Mouse (Mus musculus): ENCODE data around the gene Asic1.
A peak's percentile ranks its signal among the peaks of the same experiment; 100 is the strongest.

DNA sequence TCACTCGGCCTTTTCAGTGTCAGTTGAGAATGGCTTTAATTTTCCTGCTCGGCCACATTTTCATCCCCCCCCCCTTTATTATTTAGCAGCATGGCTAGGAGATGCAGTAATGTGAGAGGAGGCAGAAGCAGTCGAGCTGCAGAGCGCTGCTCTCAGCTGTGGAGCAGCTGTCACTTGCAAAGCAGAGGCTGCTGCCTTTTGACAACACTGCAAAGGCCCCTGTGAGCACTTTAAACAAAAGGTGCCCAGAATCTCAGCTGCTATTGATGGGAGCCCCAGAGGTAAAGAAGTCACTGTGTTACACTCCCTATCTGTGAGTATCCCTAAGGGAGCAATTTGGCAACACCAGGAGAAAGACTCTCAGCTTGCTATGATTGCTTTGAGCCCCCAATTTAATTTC lies 21.8 kb upstream of the Asic1 start:
- no peak for TF ChIP-seq SRF (IDR thresholded peaks at IDR 0.05; ENCODE audit: control insufficient read depth, insufficient read length, low read depth)
- no peak for TF ChIP-seq USF1 (IDR thresholded peaks at IDR 0.05; ENCODE audit: low read depth)
- TF ChIP-seq MYOG (IDR thresholded peaks at IDR 0.05; ENCODE audit: control insufficient read depth in 1 of 3, insufficient read depth in 1 of 3, insufficient read length in 2 of 3, low read depth in 2 of 3): peak; percentile 78 to 96 (median 92)
- no peak for TF ChIP-seq POLR2AphosphoS2 (IDR thresholded peaks at IDR 0.05; ENCODE audit: insufficient read length, low read depth)
- TF ChIP-seq POLR2A (IDR thresholded peaks at IDR 0.05; ENCODE audit: insufficient read length, low read depth): no peak
- TF ChIP-seq TCF12 (IDR thresholded peaks at IDR 0.05; ENCODE audit: insufficient read depth, poor library complexity, severe bottlenecking): peak; percentile 76
- peak; percentile 77 to 96 (median 94) for TF ChIP-seq MYOD1 (IDR thresholded peaks at IDR 0.05; ENCODE audit: control insufficient read depth in 1 of 3, insufficient read length in 2 of 3, low read depth in 2 of 3)
- TF ChIP-seq REST (IDR thresholded peaks at IDR 0.05; ENCODE audit: insufficient read depth, insufficient read length): no peak
- peak; percentile 83 for TF ChIP-seq TCF3 (IDR thresholded peaks at IDR 0.05; ENCODE audit: insufficient read length, low read depth)

All from myocyte (in vitro differentiated cells).